Mouse (Mus musculus) liver, embryonic 14.5 days (tissue): ENCODE results near the gene Hba-a1. TPM values are rescaled to one million over a fixed set of nuclear protein-coding genes. Genes with fewer than 3 reads are reported as not detected.

ENCODE experiments used
- ATAC-seq: fragments of 200-750 bp; cut with Nextera tagmentation; 2 replicates; pipeline ENCODE4 v1.8.0; 2017; ENCODE audit warnings: moderate number of reproducible peaks, mild to moderate bottlenecking, moderate library complexity; ENCODE audit not compliant: insufficient read depth
- DNase-seq, 3 experiments: peaks; one replicate each; pipeline ENCODE4 v3.0.0-alpha.2; 2012 to 2013; ENCODE audit warnings: low read depth in 3 of 3, low spot score in 3 of 3
- H3K27ac ChIP-seq: fragments of 300-500 bp; sonication (generic); 2 replicates; pipeline ENCODE4 v1.5.1; 2014; ENCODE audit warnings: moderate library complexity, mild to moderate bottlenecking, control low read depth, inconsistent platforms
- H3K27me3 ChIP-seq: fragments of 300-500 bp; sonication (generic); 2 replicates; pipeline ENCODE4 v1.6.1; 2014; ENCODE audit warnings: mild to moderate bottlenecking, low read length, moderate library complexity; ENCODE audit not compliant: control insufficient read depth, insufficient read depth
- H3K36me3 ChIP-seq: fragments of 300-500 bp; sonication (generic); replicated peaks from 2 replicates; pipeline ENCODE4 v1.6.1; 2014; ENCODE audit warnings: low read depth; ENCODE audit not compliant: control insufficient read depth, insufficient read depth
- H3K4me1 ChIP-seq, 2 experiments: fragments of 200-500 bp in 1 of 2; fragments of 300-500 bp in 1 of 2; sonication (generic) in 1 of 2; replicated peaks; 2 replicates each; pipeline ENCODE4 v1.6.1; 2012 to 2014; ENCODE audit warnings: antibody characterized with exemption in 1 of 2, inconsistent platforms in 1 of 2, low read length in 1 of 2; ENCODE audit not compliant: control insufficient read depth in 2 of 2, insufficient read depth in 2 of 2
- H3K4me2 ChIP-seq: fragments of 300-500 bp; sonication (generic); 2 replicates; pipeline ENCODE4 v1.6.1; 2014; ENCODE audit warnings: low read depth, mild to moderate bottlenecking, control low read depth, moderate library complexity
- H3K4me3 ChIP-seq, 2 experiments: fragments of 200-500 bp in 1 of 2; fragments of 300-500 bp in 1 of 2; sonication (generic) in 1 of 2; 2 replicates each; pipeline ENCODE4 v1.5.1; 2012 to 2014; ENCODE audit warnings: low read depth in 2 of 2, low read length in 2 of 2, mild to moderate bottlenecking in 2 of 2, control low read depth in 1 of 2, inconsistent platforms in 1 of 2, moderate library complexity in 1 of 2; ENCODE audit not compliant: insufficient read depth in 1 of 2
- H3K9ac ChIP-seq: fragments of 300-500 bp; sonication (generic); replicated peaks from 2 replicates; pipeline ENCODE4 v1.6.1; 2014; ENCODE audit warnings: mild to moderate bottlenecking, control low read depth, moderate library complexity
- H3K9me3 ChIP-seq: fragments of 300-500 bp; sonication (generic); 2 replicates; pipeline ENCODE4 v1.6.1; 2016; ENCODE audit warnings: low read length, mixed read lengths; ENCODE audit not compliant: control insufficient read depth
- CTCF ChIP-seq: IDR thresholded peaks from 2 replicates; pipeline ENCODE4 v1.5.1; 2016; ENCODE audit warnings: antibody characterized with exemption, low read depth, control low read depth
- EP300 ChIP-seq: IDR thresholded peaks from 2 replicates; pipeline ENCODE4 v1.6.1; 2016; ENCODE audit warnings: antibody characterized with exemption, low read depth
- WGBS: fragments of 180-500 bp; shearing (Covaris S2); extraction: QIAGEN DNeasy Blood & Tissue Kit; methylation state at CpG from one replicate; pipeline ENCODE4 v1.1.7; 2014; ENCODE audit not compliant: insufficient replicate concordance; 5-methylcytosine and 5-hydroxymethylcytosine counted together
- polyA plus RNA-seq, 2 experiments: library from polyadenylated mRNA; depleted of rRNA in 1 of 2; stranded (reverse) in 1 of 2; unstranded in 1 of 2; fragments of >200 nt; fragmentation: Nextera tagmentation in 1 of 2; extraction: Ambion mirVana in 1 of 2; gene quantifications; 2 replicates each; pipeline versions ENCODE4 v1.2.1 to v1.2.3; 2012 to 2014

Gene Hba-a1
- polyA plus RNA-seq, 2 experiments, result 60,430 to 74,513 TPM

DNA sequence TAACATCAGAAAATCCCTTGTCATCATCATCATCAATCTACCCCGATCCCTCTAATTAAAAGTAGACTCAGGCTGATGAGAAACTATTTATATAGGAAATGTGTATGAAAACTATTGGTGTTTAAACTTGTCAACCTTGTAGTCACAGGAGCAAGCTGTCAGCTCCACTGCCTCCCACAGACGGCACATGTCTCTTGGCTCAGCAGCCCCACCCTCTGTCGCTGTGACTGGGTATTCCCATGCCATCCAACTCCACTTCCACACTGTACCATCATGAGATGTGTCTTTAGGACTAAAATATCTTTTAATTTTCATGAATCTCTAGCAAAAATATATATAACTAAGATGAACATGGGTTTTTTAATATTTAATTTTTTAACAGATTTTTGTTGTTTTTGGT is 35.0 kb upstream of the Hba-a1 start:
- ATAC-seq (no peak), DNase-seq (no peak)
- Histone ChIP-seq H3K4me3 (no peak overlapping the region), H3K27ac (peak overlapping the region; percentile 100), H3K36me3 (peaks cover 76% of the 10 kb centered on the region), H3K4me2 (peak overlapping the region; percentile 53), H3K27me3 (no peaks in the 10 kb centered on the region), H3K4me1 (peaks cover 91 to 92% of the 10 kb centered on the region in 2 experiments), H3K9ac (peak overlapping the region; percentile 87), H3K9me3 (no peaks in the 10 kb centered on the region)
- 65% methylated on average over 3 of the region's 3 CpGs for WGBS
- TF ChIP-seq EP300 (no peak), CTCF (peak; percentile 20; the same call in 1 of the 2 replicates)

DNA sequence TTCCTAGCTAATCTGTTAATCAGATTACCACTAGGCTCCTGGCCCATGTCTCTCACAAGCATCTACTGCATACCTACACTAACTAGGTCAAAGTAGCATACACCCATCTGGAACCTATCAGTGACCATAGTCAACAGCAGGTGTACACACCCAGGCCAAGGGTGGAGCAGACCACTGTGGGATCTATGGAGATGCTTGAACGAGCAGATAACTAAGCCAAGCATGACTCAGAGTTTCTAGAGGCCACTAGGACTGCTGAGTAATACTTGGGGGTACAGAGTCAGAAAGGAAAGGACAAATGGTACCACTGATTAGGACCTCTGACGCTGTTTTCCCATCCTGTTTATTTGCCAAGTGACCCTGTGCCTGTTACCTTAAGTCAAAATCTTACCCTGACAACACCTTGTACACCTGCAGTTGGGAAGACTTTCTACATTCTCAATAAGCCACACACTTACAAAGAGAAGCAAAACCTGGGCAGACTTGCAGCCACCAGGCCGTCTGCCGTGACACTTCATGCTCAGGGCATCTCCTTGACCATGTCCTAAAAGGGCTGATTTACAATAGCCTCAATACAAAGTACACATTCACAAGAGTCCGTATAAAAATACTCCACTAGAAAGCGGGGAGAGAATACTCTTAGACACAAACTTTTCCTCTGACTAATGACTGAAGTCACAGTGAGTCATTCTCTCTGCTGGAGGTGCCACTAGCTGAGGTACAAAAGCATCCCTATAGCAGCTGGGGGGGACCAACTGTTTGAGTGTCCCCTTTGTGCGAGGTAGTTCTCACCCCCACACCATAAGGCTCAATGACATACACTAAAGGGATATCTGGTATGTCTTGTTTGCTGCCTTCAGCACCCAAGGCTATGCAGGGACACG is 32.2 kb upstream of the Hba-a1 start:
- WGBS, result 44% methylated on average over 8 of the region's 8 CpGs
- Histone ChIP-seq H3K4me2 (peak overlapping the region; percentile 57), H3K36me3 (peaks cover 72% of the 10 kb centered on the region), H3K4me3 (0 out of 4 replicates have a peak overlapping the region, but pooled peaks of 1 of the 2 experiments have one; percentile 18), H3K27me3 (no peaks in the 10 kb centered on the region), H3K27ac (peak overlapping the region; percentile 100), H3K9ac (peak overlapping the region; percentile 74), H3K9me3 (no peaks in the 10 kb centered on the region), H3K4me1 (peaks cover 90 to 94% of the 10 kb centered on the region in 2 experiments)
- ATAC-seq, result peak; percentile 99
- peak; percentile 100 for TF ChIP-seq EP300
- no peak for TF ChIP-seq CTCF
- peak; percentile 97 to 99 (median 98) for DNase-seq

DNA sequence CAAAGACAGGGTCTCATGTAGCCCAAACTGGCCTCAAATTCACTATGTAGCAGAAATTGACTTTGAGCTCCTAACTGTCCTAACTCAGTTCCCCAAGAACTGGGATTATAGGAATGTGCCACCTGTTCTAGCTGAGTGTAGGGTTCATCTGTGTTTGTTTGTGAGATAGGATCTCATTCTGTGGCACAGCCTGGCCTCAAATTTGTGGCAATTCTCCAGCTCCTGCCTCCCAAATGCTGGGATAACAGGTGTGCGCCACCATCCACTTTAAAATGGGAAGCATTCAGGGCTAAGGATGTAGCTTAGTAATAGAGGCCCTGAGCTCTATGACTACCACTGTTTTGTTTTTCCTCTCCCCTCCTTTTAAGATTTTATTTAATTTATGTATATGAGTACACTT is 30.2 kb upstream of the Hba-a1 start:
- no peak for DNase-seq
- Histone ChIP-seq H3K4me2 (peak overlapping the region; percentile 16; the same call in 1 of the 2 replicates), H3K27me3 (no peaks in the 10 kb centered on the region), H3K4me1 (peaks cover 88 to 92% of the 10 kb centered on the region in 2 experiments), H3K9ac (peak overlapping the region; percentile 63), H3K36me3 (peaks cover 52% of the 10 kb centered on the region), H3K27ac (peak overlapping the region; percentile 100), H3K4me3 (no peak overlapping the region), H3K9me3 (no peaks in the 10 kb centered on the region)
- TF ChIP-seq EP300 (no peak), CTCF (no peak)
- ATAC-seq, result no peak
- 92% methylated on average over 1 of the region's 1 CpGs for WGBS

DNA sequence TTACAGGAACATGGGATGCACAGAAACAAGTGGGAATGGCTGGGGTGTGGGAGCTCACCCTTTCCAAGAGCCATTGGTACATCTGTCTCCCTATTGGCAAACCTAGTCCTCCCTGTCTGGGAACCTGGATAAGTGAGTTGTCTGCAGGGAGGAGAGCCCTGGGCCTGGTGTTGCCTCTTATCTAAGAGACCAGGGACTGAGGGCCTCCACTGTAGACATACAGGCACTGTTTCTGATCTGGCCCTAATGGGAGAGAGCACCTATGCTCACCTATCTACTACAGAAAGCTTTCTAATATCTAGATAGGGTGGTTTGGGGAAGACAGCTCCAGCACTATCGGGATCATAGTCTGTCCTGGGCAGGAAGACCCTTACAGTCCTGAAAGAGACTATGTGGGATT is 27.2 kb upstream of the Hba-a1 start:
- Histone ChIP-seq H3K27me3 (no peaks in the 10 kb centered on the region), H3K4me2 (peak overlapping the region; percentile 54), H3K36me3 (peaks cover 45% of the 10 kb centered on the region), H3K9me3 (no peaks in the 10 kb centered on the region), H3K9ac (peak overlapping the region; percentile 92), H3K27ac (peak overlapping the region; percentile 100), H3K4me3 (peak overlapping the region; percentile 13 to 22; a peak in 3 of 4 replicates), H3K4me1 (peaks cover 74 to 75% of the 10 kb centered on the region in 2 experiments)
- TF ChIP-seq EP300, result peak; percentile 97
- no peak for TF ChIP-seq CTCF
- 12% methylated on average over 1 of the region's 1 CpGs for WGBS
- DNase-seq (peak; percentile 89 to 93 (median 90)), ATAC-seq (peak; percentile 99)

DNA sequence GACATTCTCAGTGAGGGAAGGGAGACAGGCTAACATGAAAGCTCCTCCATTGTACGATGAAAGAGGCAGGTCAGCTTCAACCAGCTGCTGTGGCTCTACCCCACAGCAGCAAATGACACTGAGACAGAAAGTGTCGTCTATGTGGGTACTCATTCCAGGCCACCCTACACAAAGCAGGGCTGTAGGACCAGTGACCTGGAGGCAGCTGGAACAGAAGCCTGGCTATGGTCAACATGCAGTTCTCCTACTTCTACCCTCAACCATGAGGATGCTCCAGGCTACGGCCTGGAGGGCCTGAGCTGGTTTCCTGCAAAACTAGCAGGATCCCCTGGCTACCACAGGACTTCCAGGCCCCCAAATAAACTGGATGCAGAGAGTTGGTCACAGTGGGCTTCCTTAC is 26.7 kb upstream of the Hba-a1 start:
- WGBS, result 44% methylated on average over 3 of the region's 3 CpGs
- peak overlapping the region; percentile 54 for H3K4me2 ChIP-seq
- peak; percentile 14; the same call in 1 of the 2 replicates for ATAC-seq
- no peak for DNase-seq
- no peaks in the 10 kb centered on the region for H3K27me3 ChIP-seq
- peak overlapping the region; percentile 11 to 22; a peak in 3 of 4 replicates for H3K4me3 ChIP-seq
- H3K27ac ChIP-seq, result peak overlapping the region; percentile 100
- H3K9ac ChIP-seq, result peak overlapping the region; percentile 92
- H3K4me1 ChIP-seq, result peaks cover 70 to 73% of the 10 kb centered on the region in 2 experiments
- H3K36me3 ChIP-seq, result peaks cover 43% of the 10 kb centered on the region
- TF ChIP-seq EP300 (no peak), CTCF (no peak)
- H3K9me3 ChIP-seq, result no peaks in the 10 kb centered on the region
